Mouse (Mus musculus): ENCODE results near the gene 2310022B05Rik. TPM values are rescaled to one million over a fixed set of nuclear protein-coding genes. Genes with fewer than 3 reads are reported as not detected.
A peak's percentile ranks its signal among the peaks of the same experiment; 100 is the strongest.

The 2310022B05Rik gene
- polyA plus RNA-seq, 1 experiment from 2014 or later = 23.5 TPM

DNA sequence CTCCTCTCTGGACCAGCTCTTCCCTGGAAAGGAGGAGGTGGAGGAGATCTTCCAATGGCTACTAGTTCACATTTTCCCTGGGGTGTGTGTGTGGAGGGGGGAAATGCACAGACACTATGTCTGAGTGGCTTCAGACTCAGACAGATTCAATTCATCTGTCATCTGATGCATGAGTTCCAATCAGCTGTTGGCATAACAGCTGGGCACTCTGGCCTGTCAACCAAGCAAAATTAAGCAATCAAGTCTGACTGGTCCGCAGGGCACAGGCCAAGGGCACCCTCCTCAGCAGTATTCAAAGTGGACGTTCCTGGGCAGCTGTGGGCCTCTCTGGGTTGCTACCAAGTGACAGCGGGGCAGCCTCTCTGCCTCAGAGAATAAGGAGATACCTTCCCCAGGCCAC lies 5.6 kb upstream of the 2310022B05Rik start:
- Histone ChIP-seq H3K36me3 (ENCODE audit: control insufficient read depth, insufficient read depth, low read length) (no peaks in the 10 kb centered on the region), H3K4me3 (replicated peaks; ENCODE audit: low read length) (no peak overlapping the region), H3K4me2 (ENCODE audit: low read depth, low read length) (no peak overlapping the region), H3K27me3 (ENCODE audit: control insufficient read depth, insufficient read depth, low read length) (no peaks in the 10 kb centered on the region), H3K9ac (ENCODE audit: low read length) (no peak overlapping the region), H3K9me3 (replicated peaks; ENCODE audit: control insufficient read depth, low read length) (no peaks in the 10 kb centered on the region), H3K4me1 (ENCODE audit: control insufficient read depth, insufficient read depth, low read length) (no peaks in the 10 kb centered on the region; the same call in 1 of the 2 replicates), H3K27ac (ENCODE audit: low read length) (no peak overlapping the region)
- WGBS = 83% methylated on average over 3 of the region's 3 CpGs
- no peak for ATAC-seq (ENCODE audit: insufficient read depth, low FRiP score)

DNA sequence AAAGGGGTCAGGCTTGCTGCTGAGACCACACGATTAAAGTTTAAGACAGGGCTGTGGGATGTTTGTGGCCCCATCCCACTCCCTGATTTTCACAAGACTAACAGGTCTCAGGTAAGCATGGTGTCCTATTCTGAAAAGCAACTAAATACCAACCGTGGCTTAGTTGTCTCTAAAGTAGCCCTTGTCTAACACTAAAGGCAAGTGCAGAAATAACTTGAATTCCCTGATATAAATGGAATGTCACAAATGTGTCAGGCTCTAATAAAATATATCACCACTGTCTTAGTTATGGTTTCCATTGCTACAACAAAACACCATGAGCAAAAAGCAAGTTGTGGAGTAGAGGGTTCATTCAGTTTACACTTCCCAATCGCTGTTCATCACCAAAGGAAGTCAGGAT lies 1.2 kb upstream of the 2310022B05Rik start:
- H3K4me1 ChIP-seq (ENCODE audit: control insufficient read depth, insufficient read depth, low read length) = peaks cover 28% of the 10 kb centered on the region
- no peak overlapping the region for H3K9ac ChIP-seq (ENCODE audit: low read length)
- no peak overlapping the region for H3K4me2 ChIP-seq (ENCODE audit: low read depth, low read length)
- H3K4me3 ChIP-seq (replicated peaks; ENCODE audit: low read length) = no peak overlapping the region
- peak overlapping the region; percentile 91; the same call in 1 of the 2 replicates for H3K27ac ChIP-seq (ENCODE audit: low read length)
- no peaks in the 10 kb centered on the region for H3K27me3 ChIP-seq (ENCODE audit: control insufficient read depth, insufficient read depth, low read length)
- WGBS = 57% methylated on average over 3 of the region's 3 CpGs
- no peaks in the 10 kb centered on the region for H3K9me3 ChIP-seq (replicated peaks; ENCODE audit: control insufficient read depth, low read length)
- no peaks in the 10 kb centered on the region for H3K36me3 ChIP-seq (ENCODE audit: control insufficient read depth, insufficient read depth, low read length)
- no peak for ATAC-seq (ENCODE audit: insufficient read depth, low FRiP score)

DNA sequence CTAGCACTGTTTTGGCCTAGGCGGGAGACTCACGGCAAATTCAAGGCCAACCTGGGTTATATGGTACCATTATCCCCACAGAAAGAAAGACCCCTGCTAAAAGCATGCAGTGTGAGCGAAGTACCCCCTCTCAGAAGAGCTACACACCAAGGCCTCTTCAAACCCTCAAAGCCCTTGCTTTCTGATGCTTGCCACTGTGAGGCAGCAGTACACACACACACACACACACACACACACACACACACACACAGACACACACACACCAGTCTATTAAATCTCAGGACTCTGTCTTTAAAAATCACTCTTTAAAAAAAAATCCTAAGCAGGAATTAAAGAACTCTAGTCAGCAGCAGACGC lies 683 bp upstream of the 2310022B05Rik start:
- Histone ChIP-seq H3K4me1 (ENCODE audit: control insufficient read depth, insufficient read depth, low read length) (peaks cover 34% of the 10 kb centered on the region), H3K9me3 (replicated peaks; ENCODE audit: control insufficient read depth, low read length) (no peaks in the 10 kb centered on the region), H3K9ac (ENCODE audit: low read length) (peak overlapping the region; percentile 98), H3K36me3 (ENCODE audit: control insufficient read depth, insufficient read depth, low read length) (no peaks in the 10 kb centered on the region), H3K27me3 (ENCODE audit: control insufficient read depth, insufficient read depth, low read length) (no peaks in the 10 kb centered on the region), H3K27ac (ENCODE audit: low read length) (peak overlapping the region; percentile 91), H3K4me2 (ENCODE audit: low read depth, low read length) (peak overlapping the region; percentile 72), H3K4me3 (replicated peaks; ENCODE audit: low read length) (peak overlapping the region; percentile 95)
- 42% methylated on average over 4 of the region's 4 CpGs for WGBS
- no peak for ATAC-seq (ENCODE audit: insufficient read depth, low FRiP score)

DNA sequence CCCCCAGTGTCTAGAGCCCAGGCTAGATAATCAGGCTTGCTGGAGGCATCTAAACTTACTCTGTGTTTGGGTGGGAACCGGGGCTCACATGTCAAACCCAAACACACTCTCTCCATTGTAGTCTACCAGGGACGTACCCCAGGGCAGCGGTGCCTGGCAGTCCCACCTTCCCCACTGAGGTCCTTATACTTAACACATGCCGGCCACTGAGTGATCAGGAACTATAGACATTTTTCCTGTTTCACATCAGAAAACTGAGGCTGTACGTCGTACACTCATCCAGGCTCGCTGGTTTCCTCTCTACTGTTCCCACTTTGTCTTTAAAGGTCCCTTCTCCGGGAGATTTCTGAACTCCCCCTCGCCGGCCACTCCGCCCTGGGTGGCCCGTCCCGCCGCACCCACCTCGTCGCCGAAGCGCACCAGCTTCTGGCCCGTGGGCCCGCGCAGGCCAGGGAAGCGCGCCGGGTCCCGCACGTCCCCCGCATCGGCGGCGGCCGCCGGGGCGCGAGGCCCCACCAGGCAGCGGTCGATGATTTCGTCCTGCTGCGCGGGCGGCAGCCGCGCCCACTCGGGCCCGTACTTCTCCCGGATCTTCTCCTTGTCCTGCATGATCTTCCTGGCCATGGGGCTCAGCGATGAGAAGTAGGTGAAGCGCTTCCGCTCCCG lies 590 bp downstream of the 2310022B05Rik start:
- Histone ChIP-seq H3K9me3 (replicated peaks; ENCODE audit: control insufficient read depth, low read length) (no peaks in the 10 kb centered on the region), H3K27me3 (ENCODE audit: control insufficient read depth, insufficient read depth, low read length) (no peaks in the 10 kb centered on the region), H3K4me3 (replicated peaks; ENCODE audit: low read length) (peak overlapping the region; percentile 95), H3K4me1 (ENCODE audit: control insufficient read depth, insufficient read depth, low read length) (peaks cover 47% of the 10 kb centered on the region), H3K27ac (ENCODE audit: low read length) (peak overlapping the region; percentile 91), H3K9ac (ENCODE audit: low read length) (peak overlapping the region; percentile 98), H3K4me2 (ENCODE audit: low read depth, low read length) (peak overlapping the region; percentile 72), H3K36me3 (ENCODE audit: control insufficient read depth, insufficient read depth, low read length) (no peaks in the 10 kb centered on the region)
- ATAC-seq (ENCODE audit: insufficient read depth, low FRiP score) = peak; percentile 6
- under 1% methylated on average over 49 of the region's 49 CpGs for WGBS

DNA sequence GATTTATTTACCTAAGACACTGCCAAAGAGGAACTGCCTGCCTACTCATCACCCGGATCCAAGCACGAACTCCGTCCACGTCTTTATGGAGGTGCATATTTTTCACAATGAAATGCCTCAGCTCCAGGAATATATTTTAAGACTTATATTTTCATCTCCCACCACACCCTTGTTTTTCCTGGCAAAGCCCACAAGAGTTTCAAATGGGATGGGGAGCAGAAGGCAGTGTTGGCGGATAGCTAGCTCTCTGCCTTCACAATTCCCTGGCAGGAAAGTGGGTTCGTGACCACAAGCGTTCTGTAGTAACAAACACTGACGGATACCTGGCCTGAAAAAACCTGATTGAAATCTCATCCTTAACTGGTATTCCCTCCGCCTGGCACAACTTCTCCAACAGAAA lies 1.4 kb downstream of the 2310022B05Rik start:
- H3K4me1 ChIP-seq (ENCODE audit: control insufficient read depth, insufficient read depth, low read length) = peaks cover 53% of the 10 kb centered on the region
- peak overlapping the region; percentile 91 for H3K27ac ChIP-seq (ENCODE audit: low read length)
- no peaks in the 10 kb centered on the region for H3K27me3 ChIP-seq (ENCODE audit: control insufficient read depth, insufficient read depth, low read length)
- 20% methylated on average over 9 of the region's 9 CpGs for WGBS
- no peaks in the 10 kb centered on the region for H3K36me3 ChIP-seq (ENCODE audit: control insufficient read depth, insufficient read depth, low read length)
- peak overlapping the region; percentile 72 for H3K4me2 ChIP-seq (ENCODE audit: low read depth, low read length)
- H3K4me3 ChIP-seq (replicated peaks; ENCODE audit: low read length) = peak overlapping the region; percentile 95
- no peak for ATAC-seq (ENCODE audit: insufficient read depth, low FRiP score)
- no peaks in the 10 kb centered on the region for H3K9me3 ChIP-seq (replicated peaks; ENCODE audit: control insufficient read depth, low read length)
- peak overlapping the region; percentile 98 for H3K9ac ChIP-seq (ENCODE audit: low read length)

DNA sequence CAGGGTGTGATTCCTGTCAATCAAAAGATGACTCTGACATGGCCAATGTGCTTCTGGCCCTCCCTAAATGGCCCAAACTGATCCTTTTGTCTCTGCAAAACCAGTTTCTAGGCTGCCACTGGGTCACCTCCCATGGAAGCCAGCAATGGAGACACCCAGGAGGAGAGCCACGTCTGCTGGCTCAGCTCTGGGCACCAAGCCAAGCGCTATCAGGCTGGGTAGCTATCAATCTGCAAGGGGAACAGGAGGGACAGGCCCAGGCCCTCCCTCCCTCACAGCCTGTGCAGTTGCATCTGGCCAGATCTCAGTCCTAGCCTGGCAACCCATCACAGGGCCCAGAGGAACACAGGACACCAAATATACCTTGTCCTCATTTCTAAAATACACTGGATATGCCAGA lies 4.8 kb downstream of the 2310022B05Rik start:
- no peak overlapping the region for H3K4me3 ChIP-seq (replicated peaks; ENCODE audit: low read length)
- H3K4me2 ChIP-seq (ENCODE audit: low read depth, low read length) = no peak overlapping the region
- H3K4me1 ChIP-seq (ENCODE audit: control insufficient read depth, insufficient read depth, low read length) = peaks cover 59% of the 10 kb centered on the region
- H3K9me3 ChIP-seq (replicated peaks; ENCODE audit: control insufficient read depth, low read length) = no peaks in the 10 kb centered on the region
- ATAC-seq (ENCODE audit: insufficient read depth, low FRiP score) = peak; percentile 75
- WGBS = 26% methylated on average over 2 of the region's 2 CpGs
- H3K36me3 ChIP-seq (ENCODE audit: control insufficient read depth, insufficient read depth, low read length) = no peaks in the 10 kb centered on the region
- H3K9ac ChIP-seq (ENCODE audit: low read length) = no peak overlapping the region
- no peaks in the 10 kb centered on the region for H3K27me3 ChIP-seq (ENCODE audit: control insufficient read depth, insufficient read depth, low read length)
- H3K27ac ChIP-seq (ENCODE audit: low read length) = peak overlapping the region; percentile 63

DNA sequence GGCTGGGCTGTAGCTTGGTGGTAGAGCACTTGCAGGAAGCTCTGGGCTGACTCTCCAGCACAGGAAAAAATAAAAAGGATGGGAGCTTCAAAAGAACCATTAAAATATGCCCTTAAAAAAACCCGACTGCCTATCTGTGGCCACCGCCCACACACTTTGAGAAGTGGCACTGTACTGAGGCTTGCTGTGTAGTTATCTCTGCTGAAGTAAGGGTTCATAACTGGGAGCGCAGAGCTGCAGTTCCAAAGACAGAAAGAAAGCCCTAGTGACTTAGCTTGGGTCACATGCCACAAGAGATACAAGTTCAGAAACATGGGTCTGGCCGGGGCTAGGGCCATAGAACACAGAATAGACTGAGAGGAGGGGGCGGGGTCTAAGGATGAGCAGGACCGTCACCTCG lies 5.2 kb downstream of the 2310022B05Rik start:
- H3K4me1 ChIP-seq (ENCODE audit: control insufficient read depth, insufficient read depth, low read length) = peaks cover 63% of the 10 kb centered on the region
- no peak overlapping the region for H3K9ac ChIP-seq (ENCODE audit: low read length)
- H3K27me3 ChIP-seq (ENCODE audit: control insufficient read depth, insufficient read depth, low read length) = no peaks in the 10 kb centered on the region
- peak overlapping the region; percentile 63 for H3K27ac ChIP-seq (ENCODE audit: low read length)
- no peak overlapping the region for H3K4me3 ChIP-seq (replicated peaks; ENCODE audit: low read length)
- H3K9me3 ChIP-seq (replicated peaks; ENCODE audit: control insufficient read depth, low read length) = no peaks in the 10 kb centered on the region
- H3K4me2 ChIP-seq (ENCODE audit: low read depth, low read length) = no peak overlapping the region
- 0 out of 2 replicates have a peak, but pooled peaks have one; percentile 16 for ATAC-seq (ENCODE audit: insufficient read depth, low FRiP score)
- no peaks in the 10 kb centered on the region for H3K36me3 ChIP-seq (ENCODE audit: control insufficient read depth, insufficient read depth, low read length)
- 73% methylated on average over 7 of the region's 7 CpGs for WGBS

DNA sequence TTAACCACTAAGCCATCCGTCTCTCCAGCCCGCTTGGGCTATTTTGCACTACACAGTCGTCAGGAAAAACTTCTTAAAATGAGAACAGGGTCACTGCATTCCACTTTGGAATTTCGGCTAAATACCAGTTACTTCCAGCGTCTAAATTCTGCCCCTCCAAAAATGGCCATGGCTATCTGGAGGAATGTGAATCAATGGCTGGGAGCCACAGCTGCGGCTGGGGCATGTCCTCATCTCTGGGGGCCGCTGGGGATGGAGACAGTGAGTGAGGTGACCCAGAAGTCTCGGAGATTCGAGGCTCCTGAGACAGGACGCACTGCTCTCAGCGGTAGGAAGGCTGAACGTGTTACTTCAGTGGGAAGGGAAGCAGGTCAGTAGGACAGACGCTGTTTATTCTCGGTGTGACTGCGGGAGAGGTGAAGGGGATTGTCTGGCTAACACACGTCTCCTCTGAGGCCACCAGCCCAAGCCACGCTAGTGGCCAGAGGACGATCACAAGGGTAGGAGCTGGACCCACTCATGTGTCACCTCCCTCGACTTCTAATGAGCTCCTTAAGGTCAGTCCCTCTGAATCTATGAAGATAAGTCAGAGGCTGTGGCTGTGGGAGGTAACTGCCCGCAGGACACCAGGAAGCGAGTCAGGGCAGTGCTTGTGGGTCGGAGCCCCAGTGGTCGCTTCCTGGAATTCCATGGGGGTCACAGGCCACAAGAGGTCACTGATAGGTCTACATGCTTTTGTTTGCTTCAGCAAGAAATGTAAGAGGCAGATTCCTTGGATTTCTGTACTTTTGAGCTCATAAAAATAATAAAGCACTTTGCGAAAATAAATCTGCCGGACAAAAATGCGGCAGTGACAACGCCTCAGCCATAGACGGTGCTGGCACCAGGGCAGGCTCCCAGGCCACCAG lies 9.3 kb downstream of the 2310022B05Rik start:
- Histone ChIP-seq H3K27me3 (ENCODE audit: control insufficient read depth, insufficient read depth, low read length) (no peaks in the 10 kb centered on the region), H3K9me3 (replicated peaks; ENCODE audit: control insufficient read depth, low read length) (no peaks in the 10 kb centered on the region), H3K4me1 (ENCODE audit: control insufficient read depth, insufficient read depth, low read length) (peaks cover 49% of the 10 kb centered on the region), H3K36me3 (ENCODE audit: control insufficient read depth, insufficient read depth, low read length) (no peaks in the 10 kb centered on the region), H3K4me2 (ENCODE audit: low read depth, low read length) (no peak overlapping the region), H3K9ac (ENCODE audit: low read length) (no peak overlapping the region), H3K4me3 (replicated peaks; ENCODE audit: low read length) (no peak overlapping the region), H3K27ac (ENCODE audit: low read length) (peak overlapping the region; percentile 81)
- no peak for ATAC-seq (ENCODE audit: insufficient read depth, low FRiP score)
- 55% methylated on average over 28 of the region's 28 CpGs for WGBS

DNA sequence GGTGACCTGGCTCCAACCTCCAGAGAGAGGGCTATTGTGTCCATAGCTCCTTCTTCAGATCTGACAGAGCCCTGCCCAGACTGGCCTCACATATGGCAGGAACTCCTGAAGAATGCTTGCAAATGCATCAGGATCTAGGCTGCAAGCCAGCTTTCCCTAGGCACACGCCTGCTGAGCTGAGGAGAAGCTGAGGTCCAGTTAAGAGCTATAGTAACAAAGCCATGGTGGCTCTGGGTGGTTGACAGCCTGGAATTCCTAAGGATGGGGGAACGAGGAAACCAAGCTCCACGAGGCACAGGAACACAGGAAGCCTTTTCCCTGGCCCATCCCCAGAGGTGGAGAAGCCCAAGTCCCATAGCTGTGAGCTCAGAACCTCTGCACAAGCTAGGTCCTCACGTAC lies 10.6 kb downstream of the 2310022B05Rik start:
- no peaks in the 10 kb centered on the region for H3K27me3 ChIP-seq (ENCODE audit: control insufficient read depth, insufficient read depth, low read length)
- no peaks in the 10 kb centered on the region for H3K9me3 ChIP-seq (replicated peaks; ENCODE audit: control insufficient read depth, low read length)
- H3K4me1 ChIP-seq (ENCODE audit: control insufficient read depth, insufficient read depth, low read length) = peaks cover 37% of the 10 kb centered on the region
- H3K36me3 ChIP-seq (ENCODE audit: control insufficient read depth, insufficient read depth, low read length) = no peaks in the 10 kb centered on the region
- H3K27ac ChIP-seq (ENCODE audit: low read length) = peak overlapping the region; percentile 81
- ATAC-seq (ENCODE audit: insufficient read depth, low FRiP score) = peak; percentile 71
- peak overlapping the region; percentile 37; the same call in 1 of the 2 replicates for H3K9ac ChIP-seq (ENCODE audit: low read length)
- 20% methylated on average over 4 of the region's 4 CpGs for WGBS
- no peak overlapping the region for H3K4me2 ChIP-seq (ENCODE audit: low read depth, low read length)
- no peak overlapping the region for H3K4me3 ChIP-seq (replicated peaks; ENCODE audit: low read length)

All from stomach, embryonic 16.5 days (tissue).